Mouse (Mus musculus) urinary bladder, adult 2 months (tissue): Measurements from ENCODE around the gene Art4. TPM values are rescaled to one million over a fixed set of nuclear protein-coding genes. Genes with fewer than 3 reads are reported as not detected.

ENCODE experiments used
- polyA plus RNA-seq: library from polyadenylated mRNA; depleted of rRNA; stranded (reverse); fragments of >200 nt; gene quantifications from 2 replicates; pipeline ENCODE4 v1.2.3, GENCODE M21; 2012; rRNA removed

Gene Art4
- polyA plus RNA-seq, 1 experiment, result 11.8 TPM

Other genes with a start within 250 kb of the Art4 start
- 14.3 and 15.9 TPM in 2 replicates for gene Plbd1, start 195.8 kb downstream of the Art4 start, polyA plus RNA-seq
- 0.04 and 0.06 TPM in 2 replicates for gene Gucy2c, start 76.0 kb downstream of the Art4 start, polyA plus RNA-seq
- 0.17 and 0.18 TPM in 2 replicates for gene Hist4h4, start 53.3 kb downstream of the Art4 start, polyA plus RNA-seq
- 152 and 198 TPM in 2 replicates for gene H2afj, start 49.5 kb downstream of the Art4 start, polyA plus RNA-seq
- 0.40 and 0.52 TPM in 2 replicates for gene BC049715, start 30.1 kb downstream of the Art4 start, polyA plus RNA-seq
- 31.2 and 40.7 TPM in 2 replicates for gene Wbp11, start 29.5 kb downstream of the Art4 start, polyA plus RNA-seq
- gene Smco3, start 22.3 kb downstream of the Art4 start, polyA plus RNA-seq, result 0.13 and 0.14 TPM in 2 replicates
- gene Mgp, start 18.1 kb upstream of the Art4 start, polyA plus RNA-seq, result 4,728 and 4,770 TPM in 2 replicates
- 0.25 TPM in 2 replicates for gene Erp27, start 64.4 kb upstream of the Art4 start, polyA plus RNA-seq
- 0.72 and 1.1 TPM in 2 replicates for gene Pde6h, start 66.1 kb upstream of the Art4 start, polyA plus RNA-seq
- gene Arhgdib, start 84.2 kb upstream of the Art4 start, polyA plus RNA-seq, result 141 and 144 TPM in 2 replicates